Mouse (Mus musculus) kidney, adult 2 months (tissue): ENCODE measurements around the gene Trim33.

ENCODE experiments used
- CTCF ChIP-seq: fragments of 200-500 bp; conservative IDR thresholded peaks from 2 replicates; pipeline ENCODE4 v1.5.1; 2011; ENCODE audit warnings: low read depth, mild to moderate bottlenecking, control low read depth, low read length, moderate library complexity, mixed read lengths; ENCODE audit not compliant: insufficient read depth, insufficient read length
- POLR2A ChIP-seq: fragments of 200-500 bp; IDR thresholded peaks from one replicate; pipeline ENCODE4 v1.6.1; 2011; ENCODE audit warnings: low read depth, low read length, control low read depth

- TF ChIP-seq CTCF (no peak), POLR2A (no peak)
These were observed 35.6 kb upstream of the Trim33 start for GRCm38 (mm10) chr3:103243491-103243890.
